Mouse (Mus musculus) embryonic facial prominence, embryonic 15.5 days (tissue): Measurements from ENCODE around the gene Slc7a5. TPM values are rescaled to one million over a fixed set of nuclear protein-coding genes. Genes with fewer than 3 reads are reported as not detected.
A peak's percentile ranks its signal among the peaks of the same experiment; 100 is the strongest.

Experiments
- ATAC-seq: fragments of 200-750 bp; cut with Nextera tagmentation; 2 replicates; pipeline ENCODE4 v1.8.0; 2017; ENCODE audit warnings: low read depth, moderate TSS enrichment; ENCODE audit not compliant: insufficient number of reproducible peaks, low FRiP score, low TSS enrichment
- H3K27ac ChIP-seq: fragments of 300-500 bp; sonication (generic); replicated peaks from 2 replicates; pipeline ENCODE4 v1.5.1; 2015; ENCODE audit warnings: mild to moderate bottlenecking, inconsistent platforms
- H3K27me3 ChIP-seq: fragments of 300-500 bp; sonication (generic); 2 replicates; pipeline ENCODE4 v1.6.1; 2015; ENCODE audit warnings: inconsistent platforms
- H3K36me3 ChIP-seq: fragments of 300-500 bp; sonication (generic); 2 replicates; pipeline ENCODE4 v1.6.1; 2015; ENCODE audit warnings: mild to moderate bottlenecking, inconsistent platforms
- H3K4me1 ChIP-seq: fragments of 300-500 bp; sonication (generic); 2 replicates; pipeline ENCODE4 v1.6.1; 2015; ENCODE audit warnings: inconsistent platforms
- H3K4me2 ChIP-seq: fragments of 300-500 bp; sonication (generic); replicated peaks from 2 replicates; pipeline ENCODE4 v1.6.1; 2015; ENCODE audit warnings: mild to moderate bottlenecking, inconsistent platforms
- H3K4me3 ChIP-seq: fragments of 300-500 bp; sonication (generic); replicated peaks from 2 replicates; pipeline ENCODE4 v1.5.1; 2015; ENCODE audit warnings: mild to moderate bottlenecking, inconsistent platforms
- H3K9ac ChIP-seq: fragments of 300-500 bp; sonication (generic); 2 replicates; pipeline ENCODE4 v1.6.1; 2015; ENCODE audit warnings: inconsistent platforms
- H3K9me3 ChIP-seq: fragments of 300-500 bp; sonication (generic); replicated peaks from 2 replicates; pipeline ENCODE4 v1.6.1; 2016; ENCODE audit warnings: inconsistent platforms
- WGBS: fragments of 180-500 bp; shearing (Covaris S2); methylation state at CpG from one replicate; pipeline ENCODE4 v1.1.7; 2015; 5-methylcytosine and 5-hydroxymethylcytosine counted together
- polyA plus RNA-seq: library from polyadenylated mRNA; unstranded; fragments of >200 nt; fragmentation: Nextera tagmentation; extraction: Ambion mirVana; gene quantifications from 2 replicates; pipeline ENCODE4 v1.2.1, GENCODE M21; 2015

Slc7a5 gene
- polyA plus RNA-seq, 1 experiment from 2014 or later = 31.9 TPM

DNA sequence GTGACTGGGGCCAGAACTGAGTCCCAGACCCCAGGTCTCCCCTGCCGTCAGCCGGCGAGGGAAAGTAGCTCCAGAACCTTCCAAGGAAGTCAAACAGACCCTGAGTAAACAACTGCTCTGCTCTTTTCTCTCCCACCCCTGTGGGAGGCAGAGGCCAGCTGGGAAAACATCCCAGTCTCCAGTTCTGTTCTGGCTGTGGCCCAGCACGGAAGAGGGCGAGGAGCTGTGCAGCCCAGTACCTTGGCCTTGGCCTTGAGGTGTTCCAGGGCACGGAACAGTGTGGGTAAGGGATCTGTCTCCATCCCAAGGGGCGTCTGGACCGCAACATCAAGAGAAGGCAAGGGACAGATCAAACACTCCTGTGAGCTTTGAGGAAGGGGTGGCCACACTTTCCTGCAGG, 14.6 kb upstream of the Slc7a5 start:
- Histone ChIP-seq H3K9ac (no peak overlapping the region), H3K27ac (no peak overlapping the region), H3K9me3 (no peaks in the 10 kb centered on the region), H3K36me3 (no peaks in the 10 kb centered on the region), H3K4me1 (peaks cover 10% of the 10 kb centered on the region; the same call in 1 of the 2 replicates), H3K4me2 (no peak overlapping the region), H3K4me3 (no peak overlapping the region), H3K27me3 (no peaks in the 10 kb centered on the region)
- WGBS = 61% methylated on average over 8 of the region's 8 CpGs
- ATAC-seq = 0 out of 2 replicates have a peak, but pooled peaks have one; percentile 6

DNA sequence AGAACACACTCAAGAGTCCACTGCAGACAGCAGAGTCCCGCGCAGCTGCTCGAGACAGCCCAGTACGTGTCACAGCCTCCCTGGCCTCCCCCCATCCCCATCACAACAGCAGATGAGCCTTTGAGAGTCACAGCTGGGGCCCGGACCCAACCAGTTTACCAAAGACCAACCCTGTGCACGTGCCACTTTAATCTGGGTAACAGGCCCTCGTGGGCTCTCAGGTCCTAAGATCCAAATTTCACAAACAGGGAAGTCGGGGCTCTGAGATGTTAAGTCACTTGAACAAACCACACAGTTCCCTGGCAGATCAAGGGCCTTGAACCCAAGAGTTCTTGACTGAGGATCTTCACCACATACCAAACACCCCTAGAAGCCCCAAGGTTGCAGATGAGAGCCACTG, 14.1 kb upstream of the Slc7a5 start:
- H3K4me1 ChIP-seq = peaks cover 10% of the 10 kb centered on the region; the same call in 1 of the 2 replicates
- H3K36me3 ChIP-seq = no peaks in the 10 kb centered on the region
- H3K9me3 ChIP-seq = no peaks in the 10 kb centered on the region
- H3K4me3 ChIP-seq = no peak overlapping the region
- 76% methylated on average over 8 of the region's 8 CpGs for WGBS
- no peak overlapping the region for H3K4me2 ChIP-seq
- no peak overlapping the region for H3K27ac ChIP-seq
- no peaks in the 10 kb centered on the region for H3K27me3 ChIP-seq
- no peak overlapping the region for H3K9ac ChIP-seq
- no peak for ATAC-seq

DNA sequence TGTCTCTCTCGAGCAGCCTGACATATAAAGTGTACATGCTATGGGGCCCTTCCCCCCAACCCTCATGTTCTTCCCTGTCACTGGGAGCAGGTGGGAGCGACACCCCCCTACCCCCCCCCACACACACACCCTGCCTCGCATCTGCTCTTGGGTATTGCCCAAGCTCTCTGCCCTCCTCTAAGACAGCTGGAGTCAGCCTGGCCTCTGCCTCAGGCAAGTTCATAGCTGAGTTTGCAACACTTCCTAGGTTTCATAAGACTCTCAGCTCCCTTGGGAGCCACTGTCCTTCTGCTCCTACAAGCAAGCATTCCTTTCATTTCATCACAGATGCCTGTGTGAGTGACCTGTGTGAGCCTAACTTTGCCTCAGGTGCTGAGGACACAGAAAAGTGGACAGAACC, 12.2 kb upstream of the Slc7a5 start:
- Histone ChIP-seq H3K27me3 (no peaks in the 10 kb centered on the region), H3K4me3 (no peak overlapping the region), H3K27ac (no peak overlapping the region), H3K36me3 (no peaks in the 10 kb centered on the region), H3K4me2 (no peak overlapping the region), H3K4me1 (peaks cover 10% of the 10 kb centered on the region; the same call in 1 of the 2 replicates), H3K9me3 (no peaks in the 10 kb centered on the region), H3K9ac (no peak overlapping the region)
- ATAC-seq = no peak
- WGBS = 25% methylated on average over 3 of the region's 3 CpGs

DNA sequence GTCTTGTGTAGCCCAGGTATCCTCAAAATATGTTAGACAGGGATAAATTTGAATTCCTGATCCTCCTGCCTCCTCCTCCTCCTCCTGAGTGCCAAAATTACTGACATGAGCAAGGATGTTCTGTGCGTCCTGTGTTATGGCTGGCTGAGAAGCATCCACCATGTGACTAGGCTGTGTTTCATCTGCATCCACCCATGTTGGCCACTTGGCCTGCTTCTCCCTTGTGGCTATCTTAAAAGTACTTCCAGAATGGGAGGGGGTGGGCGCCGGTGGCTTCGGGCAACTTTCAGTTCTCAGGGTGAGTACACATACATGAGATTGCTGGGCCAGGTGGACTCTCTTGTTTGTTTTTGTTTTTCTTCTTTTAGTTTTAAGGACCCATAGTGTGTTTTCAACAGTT, 11.7 kb upstream of the Slc7a5 start:
- H3K9me3 ChIP-seq = no peaks in the 10 kb centered on the region
- H3K4me3 ChIP-seq = no peak overlapping the region
- H3K4me1 ChIP-seq = peaks cover 10% of the 10 kb centered on the region; the same call in 1 of the 2 replicates
- H3K9ac ChIP-seq = no peak overlapping the region
- WGBS = 68% methylated on average over 4 of the region's 4 CpGs
- ATAC-seq = no peak
- H3K4me2 ChIP-seq = no peak overlapping the region
- no peaks in the 10 kb centered on the region for H3K36me3 ChIP-seq
- H3K27ac ChIP-seq = no peak overlapping the region
- H3K27me3 ChIP-seq = no peaks in the 10 kb centered on the region

DNA sequence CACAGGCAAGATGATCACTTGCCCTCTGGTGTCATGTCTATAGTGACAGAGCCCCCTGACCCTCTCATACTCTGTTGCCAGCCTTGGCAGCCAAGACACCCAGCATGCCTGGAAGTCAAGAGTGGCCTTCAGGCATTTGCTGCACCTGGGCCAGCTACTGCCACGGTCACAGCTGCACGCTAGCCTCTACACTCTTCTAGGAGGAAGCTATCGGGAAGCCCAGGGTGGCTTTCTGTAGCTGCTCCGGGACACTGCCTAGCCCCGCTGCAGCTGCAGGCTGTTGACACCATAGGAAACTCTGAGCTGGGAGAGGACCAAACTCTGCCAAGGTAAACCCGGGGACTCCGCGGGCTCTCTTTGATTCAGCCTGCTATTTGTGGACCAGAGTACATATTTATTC, 5.9 kb upstream of the Slc7a5 start:
- 76% methylated on average over 8 of the region's 8 CpGs for WGBS

DNA sequence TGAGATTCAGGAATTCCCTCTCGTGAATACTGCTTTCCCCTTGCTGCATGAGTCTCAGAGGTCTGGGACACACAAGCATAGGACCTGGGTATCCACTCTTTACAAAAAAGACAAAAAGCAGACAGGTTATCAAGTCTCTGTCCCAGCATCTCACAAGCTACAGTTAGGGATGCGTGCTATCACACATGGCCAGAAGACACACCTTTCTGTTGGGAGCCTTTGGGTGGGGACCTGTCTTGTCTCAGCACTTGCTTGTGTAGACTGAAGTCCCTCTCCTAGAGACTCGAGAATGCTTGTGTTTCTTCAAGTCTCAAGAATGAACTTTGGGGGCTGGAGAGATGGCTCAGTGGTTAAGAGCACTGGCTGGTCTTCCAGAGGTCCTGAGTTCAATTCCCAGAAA, 5.3 kb upstream of the Slc7a5 start:
- Histone ChIP-seq H3K9ac (no peak overlapping the region), H3K9me3 (no peaks in the 10 kb centered on the region), H3K27ac (no peak overlapping the region), H3K36me3 (no peaks in the 10 kb centered on the region), H3K27me3 (0 out of 2 replicates have a peak, but pooled peaks cover 7% of the 10 kb centered on the region), H3K4me2 (no peak overlapping the region), H3K4me3 (no peak overlapping the region), H3K4me1 (peaks cover 11% of the 10 kb centered on the region)
- no peak for ATAC-seq
- 62% methylated on average over 3 of the region's 3 CpGs for WGBS

More for the DNA sequence above, 5.9 kb upstream of the Slc7a5 start:
- ATAC-seq = no peak
- Histone ChIP-seq H3K27me3 (0 out of 2 replicates have a peak, but pooled peaks cover 7% of the 10 kb centered on the region), H3K4me3 (no peak overlapping the region), H3K4me2 (no peak overlapping the region), H3K9ac (no peak overlapping the region), H3K27ac (no peak overlapping the region), H3K36me3 (no peaks in the 10 kb centered on the region), H3K4me1 (0 out of 2 replicates have a peak, but pooled peaks cover 6% of the 10 kb centered on the region), H3K9me3 (no peaks in the 10 kb centered on the region)

DNA sequence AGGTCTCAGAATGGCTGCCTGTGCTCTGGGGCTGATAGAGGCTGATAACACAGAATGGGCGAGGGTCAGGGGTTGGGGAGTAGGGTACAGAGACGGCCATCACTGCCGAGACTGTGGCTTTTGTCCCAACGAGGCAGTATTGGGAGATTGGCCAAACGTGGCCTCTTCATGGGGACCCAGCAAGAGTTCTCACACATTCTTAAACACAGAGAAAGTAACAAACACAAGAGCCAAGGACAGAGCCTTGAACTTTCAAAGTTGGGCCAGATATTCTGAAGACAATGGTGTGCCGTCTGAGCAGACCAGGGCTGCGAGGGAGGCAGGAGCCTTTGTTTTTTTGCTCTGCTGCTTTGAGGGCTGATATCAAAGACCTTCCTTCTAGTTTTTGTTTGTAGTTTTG, 4.5 kb upstream of the Slc7a5 start:
- no peaks in the 10 kb centered on the region for H3K9me3 ChIP-seq
- H3K4me3 ChIP-seq = no peak overlapping the region
- no peaks in the 10 kb centered on the region for H3K36me3 ChIP-seq
- 0 out of 2 replicates have a peak, but pooled peaks cover 7% of the 10 kb centered on the region for H3K27me3 ChIP-seq
- no peak overlapping the region for H3K4me2 ChIP-seq
- no peak overlapping the region for H3K27ac ChIP-seq
- H3K9ac ChIP-seq = no peak overlapping the region
- no peak for ATAC-seq
- 68% methylated on average over 7 of the region's 7 CpGs for WGBS
- peaks cover 13% of the 10 kb centered on the region for H3K4me1 ChIP-seq

DNA sequence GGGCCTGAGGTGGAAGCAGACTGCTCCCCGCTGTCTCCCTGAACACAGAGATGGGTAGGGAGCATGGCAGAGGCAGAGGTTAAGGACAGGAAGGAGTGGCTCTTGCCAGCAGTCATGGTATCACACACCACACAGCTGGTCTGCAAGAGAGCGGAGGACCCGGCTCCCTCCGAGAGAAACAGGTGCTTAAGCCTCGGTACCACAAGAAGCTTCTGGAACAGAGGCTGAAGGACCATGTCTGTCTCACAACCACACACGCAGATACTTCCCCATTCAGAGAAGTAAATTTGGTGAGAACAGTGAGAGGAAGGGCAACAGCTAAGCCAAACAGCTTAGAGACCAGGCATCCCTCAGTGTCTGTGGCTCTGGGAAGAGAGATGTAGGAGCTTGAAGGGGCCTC, 3.9 kb upstream of the Slc7a5 start:
- no peak overlapping the region for H3K4me2 ChIP-seq
- peaks cover 13% of the 10 kb centered on the region for H3K4me1 ChIP-seq
- whole genome bisulfite sequencing = 83% methylated on average over 6 of the region's 6 CpGs
- no peak overlapping the region for H3K27ac ChIP-seq
- no peak overlapping the region for H3K4me3 ChIP-seq
- no peaks in the 10 kb centered on the region for H3K36me3 ChIP-seq
- no peak overlapping the region for H3K9ac ChIP-seq
- H3K27me3 ChIP-seq = 0 out of 2 replicates have a peak, but pooled peaks cover 7% of the 10 kb centered on the region
- H3K9me3 ChIP-seq = no peaks in the 10 kb centered on the region
- no peak for ATAC-seq

DNA sequence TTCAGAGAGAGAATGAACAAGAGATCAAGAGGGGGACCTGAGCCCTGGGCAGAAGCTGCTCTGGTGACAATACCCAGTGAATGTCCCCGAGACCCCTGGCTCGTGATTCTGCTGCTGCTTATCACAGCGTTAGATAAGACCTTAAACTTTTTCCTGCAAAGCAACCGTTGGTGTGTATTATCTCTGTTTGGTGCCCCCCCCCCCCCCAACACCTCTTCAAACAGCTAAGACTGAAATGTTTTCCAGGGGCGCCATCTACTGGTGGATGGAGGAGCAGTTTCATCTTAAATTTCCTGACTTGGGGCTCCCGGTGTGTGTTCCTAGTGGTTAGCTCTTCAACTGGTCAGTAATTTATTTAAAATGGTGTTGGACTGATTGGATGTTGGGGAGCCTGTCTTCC, 2.2 kb upstream of the Slc7a5 start:
- no peak for ATAC-seq
- Histone ChIP-seq H3K36me3 (no peaks in the 10 kb centered on the region), H3K27ac (no peak overlapping the region), H3K9me3 (no peaks in the 10 kb centered on the region), H3K27me3 (0 out of 2 replicates have a peak, but pooled peaks cover 7% of the 10 kb centered on the region), H3K4me3 (no peak overlapping the region), H3K9ac (no peak overlapping the region), H3K4me1 (peaks cover 27% of the 10 kb centered on the region), H3K4me2 (no peak overlapping the region)
- WGBS = 10% methylated on average over 6 of the region's 6 CpGs

DNA sequence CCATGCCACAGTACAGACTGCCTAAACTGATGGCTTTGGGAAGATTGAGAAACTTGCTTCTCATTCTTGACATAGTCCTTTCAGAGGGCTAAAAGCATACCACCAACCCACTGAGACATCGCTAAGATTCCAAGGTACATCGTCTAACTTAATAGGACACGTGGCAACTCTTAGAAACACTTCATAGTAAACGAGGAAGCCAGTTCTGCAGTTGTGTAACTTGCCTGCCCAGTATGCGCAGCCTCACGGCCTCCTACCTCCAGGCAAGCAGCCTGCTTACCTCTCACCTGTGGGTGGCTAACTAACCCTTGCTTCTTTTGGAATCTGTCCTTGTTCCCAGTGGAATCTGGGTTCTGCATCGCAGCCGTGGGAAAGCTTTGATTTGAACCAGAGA, 1.7 kb upstream of the Slc7a5 start:
- no peak for ATAC-seq
- H3K9ac ChIP-seq = no peak overlapping the region
- no peak overlapping the region for H3K4me3 ChIP-seq

DNA sequence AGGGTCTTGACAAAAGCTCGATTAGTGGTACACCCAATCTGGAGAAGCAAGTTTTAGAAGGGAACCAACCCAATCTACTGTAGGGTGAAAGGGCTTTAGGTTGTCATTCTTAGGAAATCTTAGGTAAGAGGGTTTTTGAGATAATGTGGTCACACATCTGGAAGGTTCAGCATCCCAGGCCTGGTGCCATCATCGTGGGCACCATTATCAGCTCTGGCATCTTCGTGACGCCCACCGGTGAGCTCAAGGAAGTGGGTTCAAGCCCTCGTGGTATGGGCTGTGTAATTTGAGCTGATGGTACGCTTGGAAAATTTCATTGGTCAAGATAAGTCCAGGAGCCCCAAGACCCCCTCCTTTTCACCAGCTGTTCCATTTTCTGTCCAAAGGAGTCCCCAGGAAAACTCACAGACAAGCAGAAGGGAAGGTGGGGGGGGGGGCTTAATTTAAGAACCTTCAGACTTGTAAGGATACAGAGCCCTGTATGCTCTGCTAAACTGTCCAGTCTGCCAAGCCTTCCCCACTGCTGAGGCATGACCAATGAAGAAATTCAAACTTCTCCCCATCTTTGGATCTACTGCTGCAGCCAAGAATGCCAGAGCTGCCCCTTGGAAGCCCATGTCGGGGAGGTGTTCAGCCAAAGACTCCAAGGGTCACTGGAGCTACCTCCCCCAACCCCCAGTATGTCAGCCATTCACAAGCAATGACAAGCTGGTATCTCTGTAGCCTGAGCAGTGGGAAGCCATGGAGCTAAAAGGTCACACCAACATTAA, 1.1 kb upstream of the Slc7a5 start:
- H3K4me2 ChIP-seq = peak overlapping the region; percentile 96
- H3K4me3 ChIP-seq = no peak overlapping the region
- no peak for ATAC-seq
- no peak overlapping the region for H3K27ac ChIP-seq
- no peaks in the 10 kb centered on the region for H3K9me3 ChIP-seq
- WGBS = 51% methylated on average over 8 of the region's 8 CpGs
- H3K9ac ChIP-seq = no peak overlapping the region
- H3K36me3 ChIP-seq = no peaks in the 10 kb centered on the region
- H3K27me3 ChIP-seq = 0 out of 2 replicates have a peak, but pooled peaks cover 7% of the 10 kb centered on the region
- peaks cover 34% of the 10 kb centered on the region for H3K4me1 ChIP-seq

More for the DNA sequence above, 1.7 kb upstream of the Slc7a5 start:
- WGBS = 50% methylated on average over 8 of the region's 8 CpGs
- H3K27ac ChIP-seq = no peak overlapping the region
- no peak overlapping the region for H3K4me2 ChIP-seq
- H3K27me3 ChIP-seq = 0 out of 2 replicates have a peak, but pooled peaks cover 7% of the 10 kb centered on the region
- H3K4me1 ChIP-seq = peaks cover 29% of the 10 kb centered on the region
- H3K36me3 ChIP-seq = no peaks in the 10 kb centered on the region
- no peaks in the 10 kb centered on the region for H3K9me3 ChIP-seq
